Mouse (Mus musculus): Measurements from ENCODE around the gene M1ap. TPM values are rescaled to one million over a fixed set of nuclear protein-coding genes. Genes with fewer than 3 reads are reported as not detected.
A peak's percentile ranks its signal among the peaks of the same experiment; 100 is the strongest.

M1ap gene
- polyA plus RNA-seq, 1 experiment from 2014 or later, result 12.7 TPM

GRCm38 (mm10) chr6:83031921-83032590 is 85.4 kb downstream of the M1ap start:
- H3K27ac ChIP-seq (ENCODE audit: low read length), result peak overlapping the region; percentile 83
- peaks cover 6% of the 10 kb centered on the region; the same call in 1 of the 2 replicates for H3K36me3 ChIP-seq (ENCODE audit: control insufficient read depth, insufficient read depth)
- WGBS (ENCODE audit: insufficient replicate concordance), result 58% methylated on average over 18 of the region's 18 CpGs
- H3K27me3 ChIP-seq (ENCODE audit: control insufficient read depth, insufficient read depth, low read depth, low read length), result peaks cover 14% of the 10 kb centered on the region
- peak overlapping the region; percentile 77 for H3K9ac ChIP-seq (ENCODE audit: low read depth, low read length)
- no peaks in the 10 kb centered on the region for H3K9me3 ChIP-seq (replicated peaks; ENCODE audit: control insufficient read depth, low read length)
- peak overlapping the region; percentile 78 for H3K4me3 ChIP-seq (ENCODE audit: low read depth, low read length)
- peak overlapping the region; percentile 66 for H3K4me2 ChIP-seq (ENCODE audit: low read depth, low read length)
- no peak for ATAC-seq (ENCODE audit: low read depth)
- H3K4me1 ChIP-seq (ENCODE audit: control insufficient read depth, low read depth, low read length), result peaks cover 26% of the 10 kb centered on the region

GRCm38 (mm10) chr6:83032769-83033191 is 86.1 kb downstream of the M1ap start:
- Histone ChIP-seq H3K4me2 (ENCODE audit: low read depth, low read length) (peak overlapping the region; percentile 66), H3K4me1 (ENCODE audit: control insufficient read depth, low read depth, low read length) (peaks cover 26% of the 10 kb centered on the region), H3K9me3 (replicated peaks; ENCODE audit: control insufficient read depth, low read length) (no peaks in the 10 kb centered on the region), H3K27ac (ENCODE audit: low read length) (peak overlapping the region; percentile 83), H3K9ac (ENCODE audit: low read depth, low read length) (peak overlapping the region; percentile 77), H3K4me3 (ENCODE audit: low read depth, low read length) (peak overlapping the region; percentile 78), H3K27me3 (ENCODE audit: control insufficient read depth, insufficient read depth, low read depth, low read length) (peaks cover 14% of the 10 kb centered on the region), H3K36me3 (ENCODE audit: control insufficient read depth, insufficient read depth) (peaks cover 6% of the 10 kb centered on the region; the same call in 1 of the 2 replicates)
- peak; percentile 70 for ATAC-seq (ENCODE audit: low read depth)
- under 1% methylated on average over 31 of the region's 31 CpGs for WGBS (ENCODE audit: insufficient replicate concordance)

- ATAC-seq (ENCODE audit: low read depth), result peak; percentile 91
Observed at GRCm38 (mm10) chr6:83033249-83034185, 86.8 kb downstream of the M1ap start, which contains the start of the genes Dok1 and Loxl3. Dok1 (minus strand) TSS chr6:83033471. Loxl3 (plus strand) TSS chr6:83034173.

GRCm38 (mm10) chr6:83034463-83035055 is 87.9 kb downstream of the M1ap start:
- peaks cover 39% of the 10 kb centered on the region for H3K4me1 ChIP-seq (ENCODE audit: control insufficient read depth, low read depth, low read length)
- 64% methylated on average over 5 of the region's 5 CpGs for WGBS (ENCODE audit: insufficient replicate concordance)
- H3K36me3 ChIP-seq (ENCODE audit: control insufficient read depth, insufficient read depth), result peaks cover 6% of the 10 kb centered on the region; the same call in 1 of the 2 replicates
- H3K9ac ChIP-seq (ENCODE audit: low read depth, low read length), result no peak overlapping the region
- H3K27me3 ChIP-seq (ENCODE audit: control insufficient read depth, insufficient read depth, low read depth, low read length), result peaks cover 14% of the 10 kb centered on the region
- no peaks in the 10 kb centered on the region for H3K9me3 ChIP-seq (replicated peaks; ENCODE audit: control insufficient read depth, low read length)
- H3K4me2 ChIP-seq (ENCODE audit: low read depth, low read length), result no peak overlapping the region
- no peak overlapping the region for H3K27ac ChIP-seq (ENCODE audit: low read length)
- no peak for ATAC-seq (ENCODE audit: low read depth)
- H3K4me3 ChIP-seq (ENCODE audit: low read depth, low read length), result no peak overlapping the region

More at GRCm38 (mm10) chr6:83033249-83034185, 86.8 kb downstream of the M1ap start, which contains the start of the genes Dok1 and Loxl3:
- peak within 1 kb of the TSS; percentile 66 for H3K4me2 ChIP-seq (ENCODE audit: low read depth, low read length)
- peaks cover 14% of the 10 kb centered on the region for H3K27me3 ChIP-seq (ENCODE audit: control insufficient read depth, insufficient read depth, low read depth, low read length)
- H3K4me1 ChIP-seq (ENCODE audit: control insufficient read depth, low read depth, low read length), result peaks cover 30% of the 10 kb centered on the region
- H3K9me3 ChIP-seq (replicated peaks; ENCODE audit: control insufficient read depth, low read length), result no peaks in the 10 kb centered on the region
- peak within 1 kb of the TSS; percentile 83 for H3K27ac ChIP-seq (ENCODE audit: low read length)
- H3K36me3 ChIP-seq (ENCODE audit: control insufficient read depth, insufficient read depth), result peaks cover 6% of the 10 kb centered on the region; the same call in 1 of the 2 replicates
- peak within 1 kb of the TSS; percentile 78 for H3K4me3 ChIP-seq (ENCODE audit: low read depth, low read length)
- H3K9ac ChIP-seq (ENCODE audit: low read depth, low read length), result peak within 1 kb of the TSS; percentile 77
- WGBS (ENCODE audit: insufficient replicate concordance), result 2% methylated on average over 51 of the region's 51 CpGs

- H3K4me2 ChIP-seq (ENCODE audit: low read depth, low read length), result no peak overlapping the region
- no peaks in the 10 kb centered on the region for H3K9me3 ChIP-seq (replicated peaks; ENCODE audit: control insufficient read depth, low read length)
- H3K4me1 ChIP-seq (ENCODE audit: control insufficient read depth, low read depth, low read length), result peaks cover 36% of the 10 kb centered on the region
- H3K27me3 ChIP-seq (ENCODE audit: control insufficient read depth, insufficient read depth, low read depth, low read length), result peaks cover 7% of the 10 kb centered on the region
- WGBS (ENCODE audit: insufficient replicate concordance), result 78% methylated on average over 8 of the region's 8 CpGs
- ATAC-seq (ENCODE audit: low read depth), result no peak
- no peak overlapping the region for H3K9ac ChIP-seq (ENCODE audit: low read depth, low read length)
- no peak overlapping the region for H3K4me3 ChIP-seq (ENCODE audit: low read depth, low read length)
- no peaks in the 10 kb centered on the region for H3K36me3 ChIP-seq (ENCODE audit: control insufficient read depth, insufficient read depth)
- no peak overlapping the region for H3K27ac ChIP-seq (ENCODE audit: low read length)
Observed at GRCm38 (mm10) chr6:83037188-83037587, 90.5 kb downstream of the M1ap start.

- peak; percentile 99 for ATAC-seq (ENCODE audit: low read depth)
- 11% methylated on average over 24 of the region's 24 CpGs for WGBS (ENCODE audit: insufficient replicate concordance)
- Histone ChIP-seq H3K27me3 (ENCODE audit: control insufficient read depth, insufficient read depth, low read depth, low read length) (peaks cover 7% of the 10 kb centered on the region), H3K4me3 (ENCODE audit: low read depth, low read length) (peak overlapping the region; percentile 41), H3K4me1 (ENCODE audit: control insufficient read depth, low read depth, low read length) (peaks cover 29% of the 10 kb centered on the region), H3K36me3 (ENCODE audit: control insufficient read depth, insufficient read depth) (no peaks in the 10 kb centered on the region), H3K4me2 (ENCODE audit: low read depth, low read length) (peak overlapping the region; percentile 69), H3K9ac (ENCODE audit: low read depth, low read length) (peak overlapping the region; percentile 55), H3K27ac (ENCODE audit: low read length) (peak overlapping the region; percentile 95), H3K9me3 (replicated peaks; ENCODE audit: control insufficient read depth, low read length) (no peaks in the 10 kb centered on the region)
Observed at GRCm38 (mm10) chr6:83038496-83039012, 91.9 kb downstream of the M1ap start.

- peaks cover 24% of the 10 kb centered on the region for H3K4me1 ChIP-seq (ENCODE audit: control insufficient read depth, low read depth, low read length)
- H3K27ac ChIP-seq (ENCODE audit: low read length), result no peak overlapping the region
- no peak for ATAC-seq (ENCODE audit: low read depth)
- H3K9me3 ChIP-seq (replicated peaks; ENCODE audit: control insufficient read depth, low read length), result no peaks in the 10 kb centered on the region
- no peaks in the 10 kb centered on the region for H3K36me3 ChIP-seq (ENCODE audit: control insufficient read depth, insufficient read depth)
- H3K4me3 ChIP-seq (ENCODE audit: low read depth, low read length), result no peak overlapping the region
- no peak overlapping the region for H3K9ac ChIP-seq (ENCODE audit: low read depth, low read length)
- no peak overlapping the region for H3K4me2 ChIP-seq (ENCODE audit: low read depth, low read length)
- 74% methylated on average over 5 of the region's 5 CpGs for WGBS (ENCODE audit: insufficient replicate concordance)
- peaks cover 4% of the 10 kb centered on the region for H3K27me3 ChIP-seq (ENCODE audit: control insufficient read depth, insufficient read depth, low read depth, low read length)
Observed at GRCm38 (mm10) chr6:83040601-83041000, 93.9 kb downstream of the M1ap start.

- no peaks in the 10 kb centered on the region for H3K9me3 ChIP-seq (replicated peaks; ENCODE audit: control insufficient read depth, low read length)
- no peak overlapping the region for H3K27ac ChIP-seq (ENCODE audit: low read length)
- peaks cover 21% of the 10 kb centered on the region for H3K4me1 ChIP-seq (ENCODE audit: control insufficient read depth, low read depth, low read length)
- no peaks in the 10 kb centered on the region for H3K36me3 ChIP-seq (ENCODE audit: control insufficient read depth, insufficient read depth)
- ATAC-seq (ENCODE audit: low read depth), result no peak
- H3K27me3 ChIP-seq (ENCODE audit: control insufficient read depth, insufficient read depth, low read depth, low read length), result no peaks in the 10 kb centered on the region
- no peak overlapping the region for H3K4me2 ChIP-seq (ENCODE audit: low read depth, low read length)
- H3K4me3 ChIP-seq (ENCODE audit: low read depth, low read length), result no peak overlapping the region
- H3K9ac ChIP-seq (ENCODE audit: low read depth, low read length), result no peak overlapping the region
- 64% methylated on average over 6 of the region's 6 CpGs for WGBS (ENCODE audit: insufficient replicate concordance)
Observed at GRCm38 (mm10) chr6:83043561-83043960, 96.9 kb downstream of the M1ap start.

Measured in liver, embryonic 16.5 days (tissue).